Mouse (Mus musculus) CD4-positive, CD25-positive, alpha-beta regulatory T cell, adult 4 months (primary cell): ENCODE results near the gene Leprot. TPM values are rescaled to one million over a fixed set of nuclear protein-coding genes. Genes with fewer than 3 reads are reported as not detected.

Source experiments
- ATAC-seq: one replicate; pipeline ENCODE4 v1.8.0; 2017
- polyA plus RNA-seq, 2 experiments: library from polyadenylated mRNA; unstranded; fragments of 100-300 nt; shearing (Covaris generic); gene quantifications; one replicate each; pipeline ENCODE4 v1.2.1; 2017

Gene Leprot
- polyA plus RNA-seq, 2 experiments from 2014 or later = 77.3 to 88.8 TPM

GRCm38 (mm10) chr4:101664766-101665165, 17.2 kb downstream of the Leprot start:
- ATAC-seq = no peak

- ATAC-seq = no peak
Measured at GRCm38 (mm10) chr4:101669161-101669560, 21.6 kb downstream of the Leprot start.

- ATAC-seq = no peak
Measured at GRCm38 (mm10) chr4:101669811-101670210, 22.3 kb downstream of the Leprot start.

- ATAC-seq = no peak
Measured at GRCm38 (mm10) chr4:101674790-101675189, 27.3 kb downstream of the Leprot start.

GRCm38 (mm10) chr4:101675726-101676125, 28.2 kb downstream of the Leprot start:
- no peak for ATAC-seq

- ATAC-seq = no peak
Measured at GRCm38 (mm10) chr4:101682620-101683019, 35.1 kb downstream of the Leprot start.

GRCm38 (mm10) chr4:101683086-101683485, 35.6 kb downstream of the Leprot start:
- ATAC-seq = no peak

- no peak for ATAC-seq
Measured at GRCm38 (mm10) chr4:101684821-101685220, 37.3 kb downstream of the Leprot start.

GRCm38 (mm10) chr4:101686227-101686810, 38.8 kb downstream of the Leprot start:
- ATAC-seq = no peak

- ATAC-seq = no peak
Measured at GRCm38 (mm10) chr4:101689241-101689640, 41.7 kb downstream of the Leprot start.

- ATAC-seq = no peak
Measured at GRCm38 (mm10) chr4:101689645-101690044, 42.1 kb downstream of the Leprot start.

- no peak for ATAC-seq
Measured at GRCm38 (mm10) chr4:101692892-101693291, 45.4 kb downstream of the Leprot start.

GRCm38 (mm10) chr4:101694529-101694928, 47.0 kb downstream of the Leprot start:
- ATAC-seq = no peak

GRCm38 (mm10) chr4:101697236-101697635, 49.7 kb downstream of the Leprot start:
- ATAC-seq = no peak

GRCm38 (mm10) chr4:101699423-101699822, 51.9 kb downstream of the Leprot start:
- ATAC-seq = no peak

GRCm38 (mm10) chr4:101700892-101701640, 53.5 kb downstream of the Leprot start:
- ATAC-seq = no peak

- ATAC-seq = no peak
Measured at GRCm38 (mm10) chr4:101705325-101705724, 57.8 kb downstream of the Leprot start.

- no peak for ATAC-seq
Measured at GRCm38 (mm10) chr4:101707234-101707633, 59.7 kb downstream of the Leprot start.

- ATAC-seq = no peak
Measured at GRCm38 (mm10) chr4:101707953-101708352, 60.4 kb downstream of the Leprot start.

Other genes starting within 250 kb of the Leprot start
- under 1 TPM; 0.09 to 0.99 TPM for gene Ak4, start 228.4 kb upstream of the Leprot start, polyA plus RNA-seq
- gene Dnajc6, start 151.1 kb upstream of the Leprot start, polyA plus RNA-seq = 1 to 10 TPM; 2.3 to 3.1 TPM
- not detected for gene Lepr, start 69.7 kb downstream of the Leprot start, polyA plus RNA-seq
- not detected for gene B020004J07Rik, start 196.3 kb downstream of the Leprot start, polyA plus RNA-seq
- not detected for gene C130073F10Rik, start 246.1 kb downstream of the Leprot start, polyA plus RNA-seq